Comparison of ENCODE assay signal across 8 mouse cellular contexts in the genomic region with DNA sequence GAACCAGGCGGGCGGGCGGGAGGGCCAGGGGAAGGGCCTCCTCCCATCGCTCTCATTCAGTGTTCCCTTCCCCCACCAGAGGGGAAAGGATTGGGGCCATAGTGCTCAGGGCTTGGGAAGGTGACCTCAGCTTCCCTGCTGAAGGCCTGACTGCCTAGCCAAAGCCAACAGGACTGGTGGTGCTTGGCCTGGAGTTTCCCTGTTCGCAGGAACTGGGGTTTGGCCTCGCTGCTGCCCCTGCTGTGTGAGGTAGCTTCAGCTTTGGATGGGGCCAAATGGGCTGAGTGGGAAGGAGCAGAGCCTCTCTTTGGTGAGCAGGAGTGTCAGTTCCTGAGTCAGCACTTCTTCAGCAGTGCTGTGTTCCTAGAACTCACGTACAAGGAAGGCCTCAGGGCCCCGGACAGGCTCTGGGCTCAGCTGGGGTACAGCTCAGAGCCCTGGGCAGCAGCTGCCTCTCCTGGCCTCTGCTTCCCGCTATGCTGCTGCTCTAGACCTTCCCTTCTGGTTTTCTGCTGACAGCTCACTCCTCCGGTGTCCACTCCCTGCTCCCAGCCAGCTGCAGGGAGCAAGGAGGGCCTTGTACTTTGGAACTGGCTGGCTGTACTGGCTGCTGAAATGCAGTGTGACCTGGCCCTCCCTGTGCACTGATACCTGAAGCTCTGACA. TPM values are rescaled to one million over a fixed set of nuclear protein-coding genes. Genes with fewer than 3 reads are reported as not detected.
DNase-seq lines count a peak whose midpoint lies in the region; ATAC-seq and TF ChIP-seq lines count a peak whose summit lies in the region.

No protein-coding gene starts in this region.

- intact Hi-C loops in heart, postnatal 14 days (cut with DNase I), result loop anchor here (1.0 kb wide), 1 partner anchor 8 kb away; no protein-coding TSS in a partner anchor

- no peak overlapping the region for H3K4me2 ChIP-seq in forebrain, postnatal 0 days (ENCODE audit: low read depth)
- H3K4me2 ChIP-seq in forebrain, embryonic 14.5 days (ENCODE audit: low read length), result no peak overlapping the region

- H3K4me3 ChIP-seq in forebrain, postnatal 0 days (ENCODE audit: low read depth, low read length), result no peak overlapping the region
- no peak overlapping the region for H3K4me3 ChIP-seq in forebrain, embryonic 14.5 days (ENCODE audit: low read depth, low read length)

- H3K9me3 ChIP-seq in forebrain, postnatal 0 days (ENCODE audit: low read length), result no peaks in the 10 kb centered on the region
- H3K9me3 ChIP-seq in forebrain, embryonic 14.5 days (replicated peaks; ENCODE audit: control insufficient read depth, low read length), result no peaks in the 10 kb centered on the region

- peaks cover 25% of the 10 kb centered on the region for H3K36me3 ChIP-seq in forebrain, postnatal 0 days (ENCODE audit: insufficient read depth)
- H3K36me3 ChIP-seq in forebrain, embryonic 14.5 days (ENCODE audit: control insufficient read depth, insufficient read depth, low read length), result peaks cover 33% of the 10 kb centered on the region

- no peak overlapping the region for H3K9ac ChIP-seq in forebrain, postnatal 0 days
- H3K9ac ChIP-seq in forebrain, embryonic 14.5 days (ENCODE audit: low read length), result no peak overlapping the region

- TF ChIP-seq CTCF in forebrain, postnatal 0 days (IDR thresholded peaks at IDR 0.05; ENCODE audit: low read depth), result no peak

- H3K4me1 ChIP-seq in forebrain, postnatal 0 days (ENCODE audit: insufficient read depth), result no peaks in the 10 kb centered on the region
- H3K4me1 ChIP-seq in forebrain, embryonic 14.5 days (ENCODE audit: control insufficient read depth, insufficient read depth, low read length), result no peaks in the 10 kb centered on the region

- 78% methylated on average over 10 of the region's 10 CpGs for WGBS in forebrain, postnatal 0 days
- WGBS in forebrain, embryonic 14.5 days, result 78% methylated on average over 10 of the region's 10 CpGs

- no peak for DNase-seq in forebrain, postnatal 0 days
- no peak for DNase-seq in forebrain, embryonic 14.5 days (ENCODE audit: low spot score)
- DNase-seq in cerebellum, adult 8-10 months, result peak; percentile 77
- peak; percentile 57 to 64 for DNase-seq in heart, postnatal 14 days
- peak; percentile 70 for DNase-seq in liver
- DNase-seq in left cerebral cortex, adult 11 months (ENCODE audit: low spot score), result no peak
- no peak for DNase-seq in lung, postnatal 10 days
- no peak for DNase-seq in thymus, postnatal 4 days

- no peak for ATAC-seq in forebrain, postnatal 0 days
- ATAC-seq in forebrain, embryonic 14.5 days, result no peak

- 0 out of 2 replicates have a peak overlapping the region, but pooled peaks have one; percentile 21 for H3K27ac ChIP-seq in forebrain, postnatal 0 days (ENCODE audit: low read depth, low read length)
- H3K27ac ChIP-seq in forebrain, embryonic 14.5 days (ENCODE audit: low read depth, low read length), result no peak overlapping the region

- H3K27me3 ChIP-seq in forebrain, postnatal 0 days (ENCODE audit: insufficient read depth, low read length), result no peaks in the 10 kb centered on the region
- H3K27me3 ChIP-seq in forebrain, embryonic 14.5 days (replicated peaks; ENCODE audit: control insufficient read depth, insufficient read depth, low read length), result no peaks in the 10 kb centered on the region

RNA-seq across cellular contexts. Expression of a gene that starts 14.7 kb away (rescaled TPM):
- total RNA-seq in forebrain, postnatal 0 days (2014; rRNA removed), result 91.9 and 120 TPM in 2 replicates
- polyA plus RNA-seq in forebrain, postnatal 0 days (2015; fragmentation: Nextera tagmentation; extraction: Ambion mirVana), result 69.9 and 75.4 TPM in 2 replicates
- 71.3 and 79.8 TPM in 2 replicates for polyA plus RNA-seq in forebrain, embryonic 14.5 days (2014; fragmentation: Nextera tagmentation; extraction: Ambion mirVana)
- 100 to 1,000 TPM; 163 to 172 TPM for total RNA-seq in heart, postnatal 14 days (2021)

RNA-seq across cellular contexts. Expression of a gene that starts 15.0 kb away (rescaled TPM):
- total RNA-seq in forebrain, postnatal 0 days (2014; rRNA removed), result 3.1 and 4.7 TPM in 2 replicates
- polyA plus RNA-seq in forebrain, postnatal 0 days (2015; fragmentation: Nextera tagmentation; extraction: Ambion mirVana), result 0.11 and 0.23 TPM in 2 replicates
- 0.61 and 0.72 TPM in 2 replicates for polyA plus RNA-seq in forebrain, embryonic 14.5 days (2014; fragmentation: Nextera tagmentation; extraction: Ambion mirVana)
- 1 to 10 TPM; 8.9 to 9.8 TPM for total RNA-seq in heart, postnatal 14 days (2021)

RNA-seq across cellular contexts. Expression of a gene that starts 43.5 kb away (rescaled TPM):
- total RNA-seq in forebrain, postnatal 0 days (2014; rRNA removed), result 60.5 and 64.3 TPM in 2 replicates
- polyA plus RNA-seq in forebrain, postnatal 0 days (2015; fragmentation: Nextera tagmentation; extraction: Ambion mirVana), result 58.3 and 60.9 TPM in 2 replicates
- 47.7 and 61.6 TPM in 2 replicates for polyA plus RNA-seq in forebrain, embryonic 14.5 days (2014; fragmentation: Nextera tagmentation; extraction: Ambion mirVana)
- 10 to 100 TPM; 18.2 to 18.5 TPM for total RNA-seq in heart, postnatal 14 days (2021)

RNA-seq across cellular contexts. Expression of a gene that starts 49.7 kb away (rescaled TPM):
- 43.0 and 55.8 TPM in 2 replicates for total RNA-seq in forebrain, postnatal 0 days (2014; rRNA removed)
- polyA plus RNA-seq in forebrain, postnatal 0 days (2015; fragmentation: Nextera tagmentation; extraction: Ambion mirVana), result 6.7 and 9.7 TPM in 2 replicates
- 6.2 and 11.2 TPM in 2 replicates for polyA plus RNA-seq in forebrain, embryonic 14.5 days (2014; fragmentation: Nextera tagmentation; extraction: Ambion mirVana)
- 10 to 100 TPM; 56.3 TPM for total RNA-seq in heart, postnatal 14 days (2021)

RNA-seq across cellular contexts. Expression of a gene that starts 49.8 kb away (rescaled TPM):
- 21.0 and 26.7 TPM in 2 replicates for total RNA-seq in forebrain, postnatal 0 days (2014; rRNA removed)
- polyA plus RNA-seq in forebrain, postnatal 0 days (2015; fragmentation: Nextera tagmentation; extraction: Ambion mirVana), result 5.9 and 7.6 TPM in 2 replicates
- 7.9 and 9.6 TPM in 2 replicates for polyA plus RNA-seq in forebrain, embryonic 14.5 days (2014; fragmentation: Nextera tagmentation; extraction: Ambion mirVana)
- 10 to 100 TPM; 20.4 to 22.7 TPM for total RNA-seq in heart, postnatal 14 days (2021)

Comparison
In these comparisons a context has a peak if more than half of its experiments do, and no peak if none do; other contexts are left out.
1. DNase-seq: peak in cerebellum, adult 8-10 months (single experiment), heart, postnatal 14 days (2 of 2) and liver (single experiment); none in forebrain, postnatal 0 days (single experiment), forebrain, embryonic 14.5 days (single experiment), left cerebral cortex, adult 11 months (single experiment), lung, postnatal 10 days (single experiment) and thymus, postnatal 4 days (single experiment).